Mouse (Mus musculus): ENCODE data around the gene Dot1l. TPM values are rescaled to one million over a fixed set of nuclear protein-coding genes. Genes with fewer than 3 reads are reported as not detected.

Dot1l gene
- polyA plus RNA-seq, 1 experiment from 2014 or later: 29.2 TPM

DNA sequence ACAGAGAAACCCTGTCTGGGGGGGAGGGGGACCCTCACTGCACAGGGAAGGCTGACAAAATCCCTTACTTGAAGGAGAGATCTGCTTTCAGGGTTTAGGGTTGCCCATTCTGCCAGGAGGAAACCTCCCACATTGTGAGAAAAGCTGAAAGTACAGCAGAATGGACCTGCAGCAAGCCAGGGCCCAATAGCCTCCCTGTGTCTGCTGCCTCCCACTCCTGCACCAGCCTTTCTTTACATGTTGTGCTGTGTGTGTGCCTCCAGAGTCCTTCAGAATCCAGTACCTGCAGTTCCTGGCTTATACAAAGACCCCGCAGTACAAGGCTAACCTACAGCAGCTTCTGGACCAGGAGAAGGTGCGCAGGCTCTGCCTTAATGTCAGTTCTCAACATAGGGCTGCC, 29.3 kb downstream of the Dot1l start:
- no peaks in the 10 kb centered on the region for H3K27me3 ChIP-seq (ENCODE audit: control insufficient read depth, insufficient read depth, low read length)
- H3K9me3 ChIP-seq (ENCODE audit: control insufficient read depth, low read length): no peaks in the 10 kb centered on the region
- no peaks in the 10 kb centered on the region for H3K4me1 ChIP-seq (ENCODE audit: control insufficient read depth, insufficient read depth, low read length)
- peaks cover 99% of the 10 kb centered on the region for H3K36me3 ChIP-seq (ENCODE audit: control insufficient read depth, insufficient read depth, low read length)
- 98% methylated on average over 2 of the region's 2 CpGs for WGBS
- H3K27ac ChIP-seq (ENCODE audit: low read depth, low read length): no peak overlapping the region
- no peak overlapping the region for H3K9ac ChIP-seq (ENCODE audit: low read depth, low read length)
- no peak overlapping the region for H3K4me3 ChIP-seq (ENCODE audit: low read length)
- ATAC-seq (ENCODE audit: low FRiP score, low TSS enrichment): no peak
- no peak overlapping the region for H3K4me2 ChIP-seq (replicated peaks; ENCODE audit: low read depth, low read length)

DNA sequence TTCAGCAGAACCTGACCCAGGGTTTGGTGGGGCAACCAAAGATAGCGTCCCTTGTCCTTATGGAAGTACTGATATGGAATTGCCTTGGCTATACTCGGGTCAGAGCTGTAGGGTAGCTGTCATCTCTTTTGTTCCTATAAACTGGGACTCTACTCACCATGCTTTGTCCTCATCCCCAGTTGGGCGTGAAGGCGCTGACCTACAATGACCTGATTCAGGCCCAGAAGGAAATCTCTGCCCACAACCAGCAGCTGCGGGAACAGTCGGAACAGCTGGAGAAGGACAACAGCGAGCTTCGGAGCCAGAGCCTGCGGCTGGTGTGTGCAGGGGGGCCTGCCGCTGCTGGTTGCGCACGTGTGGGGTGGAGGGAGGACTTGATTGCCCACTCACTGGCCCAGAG, 29.9 kb downstream of the Dot1l start:
- Histone ChIP-seq H3K4me1 (ENCODE audit: control insufficient read depth, insufficient read depth, low read length) (no peaks in the 10 kb centered on the region), H3K4me3 (ENCODE audit: low read length) (no peak overlapping the region), H3K36me3 (ENCODE audit: control insufficient read depth, insufficient read depth, low read length) (peaks cover 96% of the 10 kb centered on the region), H3K4me2 (replicated peaks; ENCODE audit: low read depth, low read length) (no peak overlapping the region), H3K9me3 (ENCODE audit: control insufficient read depth, low read length) (no peaks in the 10 kb centered on the region), H3K9ac (ENCODE audit: low read depth, low read length) (no peak overlapping the region), H3K27me3 (ENCODE audit: control insufficient read depth, insufficient read depth, low read length) (no peaks in the 10 kb centered on the region), H3K27ac (ENCODE audit: low read depth, low read length) (no peak overlapping the region)
- ATAC-seq (ENCODE audit: low FRiP score, low TSS enrichment): no peak
- 91% methylated on average over 12 of the region's 12 CpGs for WGBS

DNA sequence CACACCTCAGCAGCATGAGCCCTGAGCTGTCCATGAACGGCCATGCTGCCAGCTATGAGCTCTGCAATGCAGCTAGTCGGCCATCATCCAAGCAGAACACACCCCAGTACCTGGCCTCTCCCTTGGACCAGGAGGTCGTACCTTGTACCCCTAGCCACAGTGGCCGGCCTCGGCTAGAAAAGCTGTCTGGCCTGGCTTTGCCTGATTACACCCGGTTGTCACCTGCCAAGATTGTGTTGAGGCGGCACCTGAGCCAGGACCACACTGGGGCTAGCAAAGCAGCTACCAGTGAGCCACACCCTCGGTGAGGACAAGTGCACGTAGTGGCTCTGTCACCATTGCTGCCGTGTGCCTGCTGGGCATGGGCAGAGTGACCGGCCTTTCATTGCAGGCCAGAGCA, 31.0 kb downstream of the Dot1l start:
- ATAC-seq (ENCODE audit: low FRiP score, low TSS enrichment): no peak

DNA sequence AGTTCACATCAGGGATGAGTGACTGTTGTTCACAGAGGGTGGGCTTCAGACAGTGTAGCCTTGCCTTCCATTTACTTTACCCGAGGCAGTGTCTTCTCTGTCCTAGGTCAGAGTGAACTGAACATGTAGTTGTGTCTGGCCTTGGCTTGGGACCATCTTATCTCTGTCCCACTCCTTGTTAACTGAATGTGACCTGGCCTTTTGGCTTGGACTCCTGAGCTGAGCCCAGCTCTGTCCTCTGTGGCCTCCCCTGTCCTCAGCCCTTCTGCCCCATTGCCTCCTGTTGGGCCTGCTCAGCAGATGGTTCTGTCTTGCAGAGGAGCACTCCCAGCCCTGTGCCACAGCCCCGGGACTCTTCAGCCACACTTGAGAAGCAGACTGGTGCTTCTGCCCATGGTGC, 32.5 kb downstream of the Dot1l start:
- ATAC-seq (ENCODE audit: low FRiP score, low TSS enrichment): no peak
- Histone ChIP-seq H3K9ac (ENCODE audit: low read depth, low read length) (no peak overlapping the region), H3K4me1 (ENCODE audit: control insufficient read depth, insufficient read depth, low read length) (no peaks in the 10 kb centered on the region), H3K4me3 (ENCODE audit: low read length) (no peak overlapping the region), H3K27ac (ENCODE audit: low read depth, low read length) (no peak overlapping the region), H3K27me3 (ENCODE audit: control insufficient read depth, insufficient read depth, low read length) (no peaks in the 10 kb centered on the region), H3K36me3 (ENCODE audit: control insufficient read depth, insufficient read depth, low read length) (peaks cover 96% of the 10 kb centered on the region), H3K4me2 (replicated peaks; ENCODE audit: low read depth, low read length) (no peak overlapping the region), H3K9me3 (ENCODE audit: control insufficient read depth, low read length) (no peaks in the 10 kb centered on the region)
- 85% methylated on average over 2 of the region's 2 CpGs for WGBS

More for the DNA sequence above, 31.0 kb downstream of the Dot1l start:
- no peak overlapping the region for H3K4me2 ChIP-seq (replicated peaks; ENCODE audit: low read depth, low read length)
- WGBS: 95% methylated on average over 11 of the region's 11 CpGs
- peaks cover 96% of the 10 kb centered on the region for H3K36me3 ChIP-seq (ENCODE audit: control insufficient read depth, insufficient read depth, low read length)
- H3K4me1 ChIP-seq (ENCODE audit: control insufficient read depth, insufficient read depth, low read length): no peaks in the 10 kb centered on the region
- no peaks in the 10 kb centered on the region for H3K9me3 ChIP-seq (ENCODE audit: control insufficient read depth, low read length)
- no peak overlapping the region for H3K9ac ChIP-seq (ENCODE audit: low read depth, low read length)
- H3K27ac ChIP-seq (ENCODE audit: low read depth, low read length): no peak overlapping the region
- no peak overlapping the region for H3K4me3 ChIP-seq (ENCODE audit: low read length)
- no peaks in the 10 kb centered on the region for H3K27me3 ChIP-seq (ENCODE audit: control insufficient read depth, insufficient read depth, low read length)

DNA sequence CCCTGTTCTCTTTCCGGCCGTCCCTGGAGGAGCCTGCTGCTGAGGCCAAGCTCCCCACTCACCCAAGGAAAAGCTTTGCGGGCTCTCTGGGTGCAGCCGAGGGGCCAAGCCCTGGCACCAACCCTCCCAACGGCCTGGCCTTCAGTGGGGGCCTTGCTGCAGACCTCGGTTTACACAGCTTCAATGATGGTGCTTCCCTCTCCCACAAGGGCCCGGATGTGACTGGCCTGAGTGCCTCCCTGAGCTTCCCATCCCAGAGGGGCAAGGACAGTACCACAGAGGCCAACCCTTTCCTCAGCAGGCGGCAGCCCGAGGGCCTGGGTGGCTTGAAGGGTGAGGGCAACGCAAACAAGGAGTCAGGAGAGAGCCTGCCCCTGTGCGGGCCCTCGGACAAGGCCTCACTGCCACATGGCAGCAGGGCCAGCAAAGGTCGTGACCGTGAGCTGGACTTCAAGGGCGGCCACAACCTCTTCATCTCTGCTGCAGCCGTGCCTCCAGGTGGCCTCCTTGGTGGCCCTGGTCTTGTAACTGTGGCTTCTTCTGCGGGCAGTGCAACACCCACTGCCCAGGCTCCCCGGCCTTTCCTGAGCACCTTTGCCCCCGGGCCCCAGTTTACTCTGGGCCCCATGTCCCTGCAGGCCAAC, 35.9 kb downstream of the Dot1l start:
- no peak overlapping the region for H3K9ac ChIP-seq (ENCODE audit: low read depth, low read length)
- H3K4me1 ChIP-seq (ENCODE audit: control insufficient read depth, insufficient read depth, low read length): no peaks in the 10 kb centered on the region
- no peaks in the 10 kb centered on the region for H3K27me3 ChIP-seq (ENCODE audit: control insufficient read depth, insufficient read depth, low read length)
- H3K4me2 ChIP-seq (replicated peaks; ENCODE audit: low read depth, low read length): no peak overlapping the region
- H3K9me3 ChIP-seq (ENCODE audit: control insufficient read depth, low read length): no peaks in the 10 kb centered on the region
- peaks cover 96% of the 10 kb centered on the region for H3K36me3 ChIP-seq (ENCODE audit: control insufficient read depth, insufficient read depth, low read length)
- 89% methylated on average over 19 of the region's 19 CpGs for WGBS
- H3K27ac ChIP-seq (ENCODE audit: low read depth, low read length): no peak overlapping the region
- no peak for ATAC-seq (ENCODE audit: low FRiP score, low TSS enrichment)
- no peak overlapping the region for H3K4me3 ChIP-seq (ENCODE audit: low read length)

DNA sequence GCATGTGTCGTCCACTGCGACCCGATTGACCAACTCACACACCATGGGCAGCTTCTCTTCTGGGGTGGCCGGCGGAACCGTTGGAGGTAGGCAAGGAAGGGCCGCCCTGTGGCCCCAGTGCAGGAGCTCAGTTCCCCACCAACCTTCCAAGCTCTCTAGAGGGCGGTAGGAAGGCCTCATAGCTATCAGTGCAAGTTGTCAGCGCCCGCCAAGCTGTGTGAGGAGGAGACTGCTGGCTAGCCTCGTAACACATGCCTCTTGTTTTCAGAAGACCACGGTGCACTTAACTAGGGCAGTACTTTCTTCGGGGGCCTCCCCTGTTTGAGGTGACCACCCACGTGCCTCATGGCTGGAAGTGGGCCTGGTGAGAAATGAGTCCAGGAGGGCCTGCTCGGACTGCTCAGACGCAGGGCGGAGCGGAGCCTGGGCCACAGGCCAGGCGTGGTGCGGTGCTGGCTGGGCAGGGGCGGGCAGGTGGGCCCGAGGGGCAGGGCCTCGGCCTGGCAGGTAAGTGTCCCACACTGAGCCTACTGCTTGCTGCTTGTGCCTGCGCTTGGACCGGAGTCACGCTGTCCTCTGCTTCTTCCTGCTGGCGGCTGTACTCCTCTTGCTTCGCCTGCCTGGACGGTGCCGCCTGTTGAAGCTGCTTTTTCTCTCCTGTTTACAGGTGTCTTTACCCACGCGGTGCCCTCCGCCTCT, 36.6 kb downstream of the Dot1l start:
- WGBS: 82% methylated on average over 33 of the region's 33 CpGs
- no peak overlapping the region for H3K9ac ChIP-seq (ENCODE audit: low read depth, low read length)
- H3K27ac ChIP-seq (ENCODE audit: low read depth, low read length): no peak overlapping the region

DNA sequence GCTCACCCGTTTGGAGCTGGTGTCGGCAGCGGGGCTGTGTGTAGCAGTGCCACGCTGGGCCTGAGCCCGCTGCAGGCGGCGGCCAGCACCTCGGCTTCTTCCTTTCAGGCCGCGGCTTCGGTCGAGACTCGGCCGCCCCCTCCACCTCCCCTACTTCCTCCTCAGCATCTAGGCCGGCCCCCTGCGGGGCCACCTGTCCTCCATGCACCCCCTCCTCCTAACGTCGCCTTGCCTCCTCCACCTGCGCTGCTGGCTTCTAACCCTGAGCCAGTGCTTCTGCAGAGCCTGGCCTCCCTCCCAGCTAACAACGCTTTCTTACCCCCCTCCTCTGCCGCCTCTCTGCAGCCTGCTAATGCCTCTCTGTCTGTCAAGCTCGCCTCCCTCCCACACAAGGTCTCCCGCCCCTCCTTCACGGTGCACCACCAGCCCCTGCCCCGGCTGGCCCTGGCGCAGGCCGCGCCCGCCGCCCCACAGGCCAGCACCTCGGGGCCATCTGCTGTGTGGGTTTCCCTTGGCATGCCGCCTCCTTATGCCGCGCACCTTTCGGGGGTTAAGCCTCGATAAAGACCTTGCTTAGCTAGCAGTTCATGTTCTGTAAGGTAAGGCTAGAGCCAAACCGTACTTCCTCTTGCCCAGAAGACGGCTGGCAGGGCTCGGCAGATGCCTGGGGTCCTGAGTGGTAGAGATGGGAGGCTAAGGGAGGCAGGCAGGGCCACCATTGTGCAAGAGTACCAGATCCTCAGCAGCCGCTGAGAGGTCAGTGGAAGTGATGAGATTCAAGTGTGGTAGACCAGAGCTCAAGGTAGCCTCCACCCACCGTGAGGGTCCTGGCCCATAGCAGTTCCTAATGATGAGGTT, 37.4 kb downstream of the Dot1l start:
- 68% methylated on average over 41 of the region's 41 CpGs for WGBS
- H3K4me3 ChIP-seq (ENCODE audit: low read length): no peak overlapping the region
- peaks cover 90% of the 10 kb centered on the region for H3K36me3 ChIP-seq (ENCODE audit: control insufficient read depth, insufficient read depth, low read length)
- H3K27me3 ChIP-seq (ENCODE audit: control insufficient read depth, insufficient read depth, low read length): no peaks in the 10 kb centered on the region
- no peak overlapping the region for H3K27ac ChIP-seq (ENCODE audit: low read depth, low read length)
- no peak for ATAC-seq (ENCODE audit: low FRiP score, low TSS enrichment)
- no peak overlapping the region for H3K4me2 ChIP-seq (replicated peaks; ENCODE audit: low read depth, low read length)
- no peaks in the 10 kb centered on the region for H3K9me3 ChIP-seq (ENCODE audit: control insufficient read depth, low read length)
- no peak overlapping the region for H3K9ac ChIP-seq (ENCODE audit: low read depth, low read length)
- H3K4me1 ChIP-seq (ENCODE audit: control insufficient read depth, insufficient read depth, low read length): peaks cover 5% of the 10 kb centered on the region; the same call in 1 of the 2 replicates

More for the DNA sequence above, 36.6 kb downstream of the Dot1l start:
- no peak for ATAC-seq (ENCODE audit: low FRiP score, low TSS enrichment)
- H3K4me1 ChIP-seq (ENCODE audit: control insufficient read depth, insufficient read depth, low read length): peaks cover 5% of the 10 kb centered on the region; the same call in 1 of the 2 replicates
- H3K4me2 ChIP-seq (replicated peaks; ENCODE audit: low read depth, low read length): no peak overlapping the region
- peaks cover 96% of the 10 kb centered on the region for H3K36me3 ChIP-seq (ENCODE audit: control insufficient read depth, insufficient read depth, low read length)
- H3K27me3 ChIP-seq (ENCODE audit: control insufficient read depth, insufficient read depth, low read length): no peaks in the 10 kb centered on the region
- H3K4me3 ChIP-seq (ENCODE audit: low read length): no peak overlapping the region
- H3K9me3 ChIP-seq (ENCODE audit: control insufficient read depth, low read length): no peaks in the 10 kb centered on the region

DNA sequence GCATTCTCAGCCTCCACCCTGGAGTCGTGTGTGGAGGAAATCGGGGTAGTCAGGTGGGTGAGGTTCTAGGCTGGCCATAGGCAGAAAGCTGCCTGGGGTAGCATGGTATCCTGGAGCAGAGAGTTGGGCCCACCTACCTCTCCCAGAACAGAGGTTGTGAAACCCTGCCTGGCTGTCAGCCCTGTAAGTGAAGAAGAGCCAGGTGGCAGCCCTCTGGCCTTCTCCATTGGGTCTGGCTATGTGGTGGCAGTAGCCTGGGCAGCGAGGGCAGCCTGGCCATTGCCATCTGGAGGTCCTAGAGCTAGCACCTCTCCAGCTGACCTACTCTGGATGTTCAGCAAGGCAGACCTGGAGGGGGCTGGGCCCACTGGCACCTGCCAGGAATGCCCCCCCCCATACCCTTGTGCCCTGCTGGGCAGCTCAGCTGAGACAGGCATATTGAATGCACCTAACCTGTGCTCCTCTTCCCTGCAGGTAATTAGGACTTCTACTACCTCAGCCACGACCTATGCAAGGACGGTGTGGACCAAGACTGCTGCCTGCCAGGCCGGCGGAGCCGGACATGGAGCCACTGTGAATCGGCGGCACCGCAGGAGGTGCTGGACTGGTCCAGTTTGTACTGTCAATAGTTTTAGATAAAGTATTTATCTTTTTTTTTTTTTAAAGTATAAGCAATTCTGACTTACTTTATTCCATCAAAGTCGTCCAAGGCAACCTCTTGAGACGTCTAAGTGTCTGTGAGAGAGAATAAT, 38.2 kb downstream of the Dot1l start:
- no peak for ATAC-seq (ENCODE audit: low FRiP score, low TSS enrichment)
- Histone ChIP-seq H3K27ac (ENCODE audit: low read depth, low read length) (no peak overlapping the region), H3K27me3 (ENCODE audit: control insufficient read depth, insufficient read depth, low read length) (no peaks in the 10 kb centered on the region), H3K9ac (ENCODE audit: low read depth, low read length) (no peak overlapping the region; the same call in 1 of the 2 replicates), H3K4me2 (replicated peaks; ENCODE audit: low read depth, low read length) (no peak overlapping the region), H3K36me3 (ENCODE audit: control insufficient read depth, insufficient read depth, low read length) (peaks cover 82% of the 10 kb centered on the region), H3K4me1 (ENCODE audit: control insufficient read depth, insufficient read depth, low read length) (peaks cover 5% of the 10 kb centered on the region; the same call in 1 of the 2 replicates), H3K4me3 (ENCODE audit: low read length) (no peak overlapping the region), H3K9me3 (ENCODE audit: control insufficient read depth, low read length) (no peaks in the 10 kb centered on the region)
- WGBS: 93% methylated on average over 13 of the region's 13 CpGs

Measured in kidney, embryonic 14.5 days (tissue).